Mouse (Mus musculus) forebrain, embryonic 10.5 days (tissue): ENCODE measurements at regions not wholly inside any gene's neighbourhood (a gene's known extent, or its start where the extent isn't known, plus 50 kb on each side); places are given as distances from the start of the nearest gene placed in this dataset.

ENCODE experiments used
- DNase-seq: peaks from one replicate; pipeline ENCODE4 v3.0.0-alpha.2; 2017; ENCODE audit warnings: low spot score; ENCODE audit errors: extremely low spot score
- H3K27ac ChIP-seq: fragments of 300-500 bp; sonication (generic); 2 replicates; pipeline ENCODE4 v1.5.1; 2016; ENCODE audit warnings: mild to moderate bottlenecking
- H3K27me3 ChIP-seq: fragments of 300-500 bp; sonication (generic); 2 replicates; pipeline ENCODE4 v1.6.1; 2016; ENCODE audit warnings: mild to moderate bottlenecking; ENCODE audit not compliant: poor library complexity, severe bottlenecking
- H3K36me3 ChIP-seq: fragments of 300-500 bp; sonication (generic); replicated peaks from 2 replicates; pipeline ENCODE4 v1.6.1; 2016; ENCODE audit warnings: mild to moderate bottlenecking, moderate library complexity
- H3K4me1 ChIP-seq: fragments of 300-500 bp; sonication (generic); 2 replicates; pipeline ENCODE4 v1.6.1; 2016
- H3K4me3 ChIP-seq: fragments of 300-500 bp; sonication (generic); 2 replicates; pipeline ENCODE4 v1.5.1; 2016; ENCODE audit warnings: mild to moderate bottlenecking, moderate library complexity
- H3K9me3 ChIP-seq: fragments of 300-500 bp; sonication (generic); 2 replicates; pipeline ENCODE4 v1.6.1; 2016; ENCODE audit warnings: mild to moderate bottlenecking, moderate library complexity
- WGBS: fragments of 180-500 bp; shearing (Covaris S2); methylation state at CpG from one replicate; pipeline ENCODE4 v1.1.7; 2016; 5-methylcytosine and 5-hydroxymethylcytosine counted together

DNA sequence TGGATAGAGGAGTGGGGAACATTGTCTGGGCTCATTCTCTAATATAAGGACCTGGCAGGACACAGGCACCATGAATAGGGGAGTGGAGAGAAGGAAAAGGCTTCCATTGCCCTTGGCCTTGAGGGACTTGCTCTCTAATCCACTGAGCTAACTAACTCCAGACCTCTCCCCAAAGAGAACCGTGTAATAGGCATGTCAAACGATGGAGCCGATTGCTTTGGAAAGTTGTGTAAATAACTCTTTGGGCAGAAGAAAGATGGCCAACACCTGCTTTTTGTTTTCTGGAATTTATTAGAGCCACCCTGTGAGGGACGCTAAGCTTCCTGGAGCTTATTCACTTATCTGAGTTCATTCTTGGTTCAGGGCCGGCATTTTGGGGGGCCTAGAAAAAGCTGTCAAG is 180.9 kb upstream of the Fggy start:
- no peak for DNase-seq
- WGBS, result 64% methylated on average over 5 of the region's 5 CpGs

DNA sequence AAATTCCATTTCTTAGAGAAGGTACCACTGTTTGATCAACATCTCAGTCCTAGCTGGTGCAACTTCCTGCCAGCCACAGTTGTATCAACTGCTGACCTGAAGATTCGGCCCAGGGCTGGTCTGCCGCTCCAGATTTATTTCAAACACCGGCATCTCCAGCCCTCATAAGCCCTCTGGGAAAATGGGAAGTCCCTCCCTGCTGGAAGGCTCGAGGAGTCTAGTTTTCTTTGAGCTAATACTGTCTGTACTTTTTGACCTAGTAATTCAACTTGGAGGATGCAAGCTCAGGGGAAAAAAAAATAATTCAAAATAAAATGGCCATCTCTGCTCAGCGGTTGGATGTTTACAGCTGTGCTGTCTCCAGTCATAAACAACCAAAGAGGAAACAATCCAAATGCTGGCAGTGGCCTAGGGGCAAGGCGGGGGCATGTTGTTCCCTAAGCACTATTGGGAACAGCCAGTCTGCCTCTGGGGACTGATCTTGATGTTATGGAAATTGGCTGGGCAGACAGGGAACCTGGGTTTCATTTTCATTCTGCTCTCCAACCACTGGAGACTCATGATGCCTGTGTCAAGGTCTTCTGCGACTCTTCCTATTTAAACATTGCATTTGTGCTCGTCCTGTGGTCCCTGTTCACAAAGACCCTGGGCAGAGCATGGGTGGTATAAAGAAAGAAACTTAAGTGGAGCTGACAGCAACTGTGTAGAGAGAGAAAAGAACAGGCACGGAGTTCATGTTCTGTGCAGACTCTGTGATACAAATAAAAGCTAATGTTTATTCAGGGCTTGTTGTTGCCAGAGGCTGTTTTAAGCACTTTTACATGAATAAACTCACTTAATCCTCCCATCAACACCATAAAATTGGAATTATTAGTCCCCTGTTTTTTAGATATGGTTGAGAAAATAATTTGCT is 179.8 kb upstream of the Fggy start:
- H3K27ac ChIP-seq, result no peak overlapping the region; the same call in 1 of the 2 replicates
- DNase-seq, result no peak
- 75% methylated on average over 9 of the region's 9 CpGs for WGBS
- no peaks in the 10 kb centered on the region for H3K9me3 ChIP-seq
- no peaks in the 10 kb centered on the region for H3K36me3 ChIP-seq
- peaks cover 9% of the 10 kb centered on the region for H3K4me1 ChIP-seq
- no peak overlapping the region for H3K4me3 ChIP-seq
- no peaks in the 10 kb centered on the region for H3K27me3 ChIP-seq

More for the DNA sequence above, 180.9 kb upstream of the Fggy start:
- Histone ChIP-seq H3K27ac (no peak overlapping the region), H3K36me3 (no peaks in the 10 kb centered on the region), H3K4me3 (no peak overlapping the region), H3K4me1 (peaks cover 9% of the 10 kb centered on the region), H3K27me3 (no peaks in the 10 kb centered on the region), H3K9me3 (no peaks in the 10 kb centered on the region)

DNA sequence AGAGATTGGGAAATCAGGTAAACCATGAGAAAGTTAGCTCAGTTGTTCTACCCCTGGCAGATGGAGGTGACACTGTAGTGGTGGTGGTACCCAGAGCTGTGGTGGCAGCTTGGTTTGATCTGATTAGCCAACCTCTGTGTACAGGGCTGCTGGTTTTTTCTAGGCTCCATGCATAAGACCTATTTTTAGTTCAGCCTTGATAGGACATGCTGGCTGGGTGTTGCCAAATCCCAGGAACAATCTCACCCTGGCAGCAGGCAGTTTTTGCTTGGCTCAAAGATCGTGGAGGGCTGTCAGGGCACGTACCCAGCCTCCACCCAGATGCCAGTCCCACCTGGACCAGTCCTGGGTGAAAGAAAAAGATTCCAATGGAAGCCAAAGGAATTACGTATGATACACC is 178.7 kb upstream of the Fggy start:
- peaks cover 9% of the 10 kb centered on the region for H3K4me1 ChIP-seq
- no peaks in the 10 kb centered on the region for H3K9me3 ChIP-seq
- DNase-seq, result no peak
- H3K27ac ChIP-seq, result no peak overlapping the region
- no peaks in the 10 kb centered on the region for H3K36me3 ChIP-seq
- H3K27me3 ChIP-seq, result no peaks in the 10 kb centered on the region
- 92% methylated on average over 3 of the region's 3 CpGs for WGBS
- H3K4me3 ChIP-seq, result no peak overlapping the region

DNA sequence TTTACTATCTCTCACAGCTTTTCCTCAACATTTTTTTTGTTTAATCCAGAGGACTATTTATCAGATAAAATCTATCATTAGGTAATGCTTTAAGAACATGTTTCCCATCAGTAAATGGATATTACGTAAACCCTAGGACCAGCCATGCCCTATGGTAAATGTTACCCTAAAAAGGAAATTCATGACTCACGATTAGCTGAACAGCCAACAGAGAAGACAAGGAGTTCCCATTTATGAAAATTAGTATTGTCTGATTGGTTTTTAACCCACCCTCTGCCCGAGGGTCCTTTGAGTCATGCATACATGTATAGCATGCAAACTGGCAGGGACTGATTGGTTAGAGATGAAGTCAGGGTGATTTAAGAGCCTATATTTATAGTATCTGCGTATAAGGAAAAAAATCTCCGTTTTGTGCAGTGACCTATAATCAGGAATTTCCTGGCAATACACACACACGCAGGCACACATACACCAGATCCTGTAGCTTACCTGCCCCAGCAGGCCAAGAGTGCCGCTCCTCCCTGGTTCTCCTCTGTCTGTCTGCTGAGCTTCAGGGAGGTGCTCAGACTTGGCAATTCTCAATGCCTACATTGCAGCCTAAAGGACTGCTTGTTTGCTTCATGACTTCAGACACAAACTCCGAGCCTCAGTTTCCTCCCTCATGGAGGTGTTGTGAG is 174.0 kb upstream of the Fggy start:
- Histone ChIP-seq H3K4me3 (no peak overlapping the region), H3K36me3 (no peaks in the 10 kb centered on the region), H3K27ac (no peak overlapping the region), H3K4me1 (peaks cover 6% of the 10 kb centered on the region), H3K27me3 (no peaks in the 10 kb centered on the region), H3K9me3 (no peaks in the 10 kb centered on the region)
- no peak for DNase-seq
- 89% methylated on average over 8 of the region's 8 CpGs for WGBS

DNA sequence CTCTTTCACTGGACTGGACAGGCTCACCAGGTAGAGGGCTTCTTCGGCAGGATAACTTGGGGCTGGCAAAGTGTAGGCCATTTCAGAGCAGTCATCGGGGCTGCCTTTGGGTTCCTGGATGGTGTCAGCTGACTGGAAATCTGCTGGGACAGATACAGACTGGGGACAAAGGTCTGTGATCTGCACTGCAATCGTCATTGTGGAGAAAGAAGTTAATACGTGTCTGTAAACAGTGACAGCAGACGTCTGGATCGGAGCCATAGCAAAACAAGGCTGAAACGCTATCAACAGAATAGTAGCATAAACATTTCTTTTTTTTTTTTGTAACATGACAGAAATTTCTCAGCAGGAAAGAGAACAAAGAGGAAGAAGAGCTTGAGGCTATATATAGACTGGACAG is 171.8 kb upstream of the Fggy start:
- Histone ChIP-seq H3K27ac (no peak overlapping the region), H3K4me1 (peaks cover 20% of the 10 kb centered on the region), H3K9me3 (no peaks in the 10 kb centered on the region), H3K27me3 (no peaks in the 10 kb centered on the region), H3K4me3 (no peak overlapping the region), H3K36me3 (no peaks in the 10 kb centered on the region)
- no peak for DNase-seq
- 72% methylated on average over 7 of the region's 7 CpGs for WGBS

DNA sequence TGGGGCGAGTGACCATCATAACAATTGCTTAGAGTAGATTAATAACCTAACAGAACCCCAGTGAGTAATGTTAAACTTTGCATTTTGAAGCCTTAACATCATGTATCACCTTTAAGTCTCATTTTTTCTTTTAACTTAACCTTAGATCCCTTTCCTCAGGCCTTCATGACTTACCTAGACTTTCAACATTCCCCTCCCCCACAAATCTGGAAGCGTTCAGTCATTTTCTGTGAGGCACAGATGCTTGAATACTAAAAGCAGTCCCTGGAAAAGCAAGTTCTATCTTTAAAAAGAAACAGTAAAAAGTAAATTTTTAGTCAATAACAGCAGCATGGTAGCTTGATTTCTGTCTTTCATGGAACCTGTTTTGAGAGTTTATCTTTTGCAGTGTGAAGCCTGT is 171.3 kb upstream of the Fggy start:
- DNase-seq, result no peak
- no peaks in the 10 kb centered on the region for H3K27me3 ChIP-seq
- no peaks in the 10 kb centered on the region for H3K9me3 ChIP-seq
- no peaks in the 10 kb centered on the region for H3K36me3 ChIP-seq
- 63% methylated on average over 2 of the region's 2 CpGs for WGBS
- no peak overlapping the region for H3K4me3 ChIP-seq
- H3K4me1 ChIP-seq, result peaks cover 20% of the 10 kb centered on the region
- H3K27ac ChIP-seq, result no peak overlapping the region

DNA sequence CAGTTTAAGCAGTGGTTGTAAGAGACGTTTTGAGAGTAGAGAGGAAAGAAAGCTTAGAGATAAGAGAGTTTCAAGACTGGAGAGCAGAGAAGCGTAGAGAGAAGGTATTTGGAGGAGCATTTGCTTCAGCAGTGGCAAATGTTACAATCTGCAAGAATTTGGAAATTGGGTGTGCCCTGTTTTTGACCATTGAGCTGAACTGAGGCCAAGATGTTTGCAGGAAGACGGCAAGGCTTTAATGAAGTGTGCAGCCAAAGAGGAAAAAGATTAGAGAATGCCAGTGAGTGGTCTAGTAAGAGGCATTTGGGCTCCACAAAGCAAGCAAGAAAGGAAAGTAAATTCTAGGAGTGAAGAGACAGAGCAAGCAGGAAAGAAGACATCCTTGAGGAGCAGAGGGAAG is 168.8 kb upstream of the Fggy start:
- no peaks in the 10 kb centered on the region for H3K9me3 ChIP-seq
- no peaks in the 10 kb centered on the region for H3K36me3 ChIP-seq
- no peak overlapping the region for H3K27ac ChIP-seq
- no peak for DNase-seq
- no peaks in the 10 kb centered on the region for H3K27me3 ChIP-seq
- H3K4me1 ChIP-seq, result peaks cover 20% of the 10 kb centered on the region
- no peak overlapping the region for H3K4me3 ChIP-seq
- 63% methylated on average over 3 of the region's 3 CpGs for WGBS

DNA sequence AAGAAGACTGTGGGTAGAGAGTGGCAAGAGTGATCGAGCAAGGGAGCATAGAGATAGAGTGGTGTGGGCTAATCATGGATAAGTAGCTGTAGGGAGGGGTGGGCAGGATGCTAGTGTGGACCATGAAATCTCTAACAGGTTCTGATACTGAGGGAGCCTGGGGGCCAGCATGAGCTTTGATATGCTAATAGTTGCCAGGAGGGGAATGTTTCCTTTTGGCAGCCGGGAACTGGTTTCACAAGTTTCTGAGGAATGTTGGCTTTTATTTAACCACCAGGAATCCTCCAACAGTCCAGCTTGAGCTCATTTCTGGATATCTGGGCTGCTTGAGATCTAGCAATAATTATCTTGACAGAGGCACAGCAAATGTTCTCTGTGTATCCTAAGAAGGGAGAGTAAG is 167.7 kb upstream of the Fggy start:
- Histone ChIP-seq H3K27ac (no peak overlapping the region), H3K4me1 (peaks cover 20% of the 10 kb centered on the region), H3K9me3 (no peaks in the 10 kb centered on the region), H3K27me3 (no peaks in the 10 kb centered on the region), H3K36me3 (no peaks in the 10 kb centered on the region), H3K4me3 (no peak overlapping the region)
- WGBS, result 51% methylated on average over 2 of the region's 2 CpGs
- DNase-seq, result no peak

DNA sequence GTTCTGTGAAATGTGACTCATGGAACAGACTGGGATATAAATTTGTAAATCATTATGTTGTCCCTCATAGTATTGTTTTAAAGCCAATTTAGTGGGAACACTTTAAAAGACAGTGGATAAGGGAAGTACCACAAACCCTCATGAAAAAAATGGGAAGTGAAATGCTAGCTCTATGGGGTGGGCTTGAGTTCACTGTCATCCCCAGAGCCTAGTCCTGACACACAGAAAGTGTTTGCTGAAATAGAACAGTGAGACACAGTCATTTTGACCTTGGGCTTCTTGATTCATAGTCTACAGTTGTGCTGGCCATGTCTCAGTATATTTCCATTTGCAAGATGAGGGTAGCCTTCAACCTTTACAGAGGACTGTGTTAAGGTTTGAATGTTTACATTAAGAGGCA is 166.8 kb upstream of the Fggy start:
- Histone ChIP-seq H3K4me3 (no peak overlapping the region), H3K4me1 (peaks cover 20% of the 10 kb centered on the region), H3K36me3 (no peaks in the 10 kb centered on the region), H3K27me3 (no peaks in the 10 kb centered on the region), H3K9me3 (no peaks in the 10 kb centered on the region), H3K27ac (no peak overlapping the region)
- DNase-seq, result no peak

DNA sequence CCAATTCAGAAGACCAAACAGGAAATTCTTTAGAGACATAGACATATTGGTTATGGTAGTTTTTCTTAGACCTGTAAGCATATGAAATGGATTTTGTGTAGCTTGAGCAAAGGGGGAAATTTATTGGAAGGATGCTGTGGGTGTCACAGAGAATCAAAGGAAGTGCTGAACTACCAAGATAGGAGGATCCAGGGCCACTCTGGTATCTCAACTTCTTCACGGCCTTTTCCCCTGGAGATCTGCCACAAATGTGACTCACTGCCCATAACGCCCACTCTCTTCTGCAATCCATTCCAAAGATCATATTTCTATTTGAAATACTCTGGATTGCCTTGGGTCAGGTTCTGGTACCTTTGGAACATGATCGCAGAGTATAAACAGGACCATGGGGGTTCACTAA is 161.6 kb upstream of the Fggy start:
- Histone ChIP-seq H3K4me3 (no peak overlapping the region), H3K9me3 (no peaks in the 10 kb centered on the region), H3K27me3 (no peaks in the 10 kb centered on the region), H3K36me3 (no peaks in the 10 kb centered on the region), H3K4me1 (no peaks in the 10 kb centered on the region), H3K27ac (no peak overlapping the region)
- 90% methylated on average over 3 of the region's 3 CpGs for WGBS
- DNase-seq, result no peak

DNA sequence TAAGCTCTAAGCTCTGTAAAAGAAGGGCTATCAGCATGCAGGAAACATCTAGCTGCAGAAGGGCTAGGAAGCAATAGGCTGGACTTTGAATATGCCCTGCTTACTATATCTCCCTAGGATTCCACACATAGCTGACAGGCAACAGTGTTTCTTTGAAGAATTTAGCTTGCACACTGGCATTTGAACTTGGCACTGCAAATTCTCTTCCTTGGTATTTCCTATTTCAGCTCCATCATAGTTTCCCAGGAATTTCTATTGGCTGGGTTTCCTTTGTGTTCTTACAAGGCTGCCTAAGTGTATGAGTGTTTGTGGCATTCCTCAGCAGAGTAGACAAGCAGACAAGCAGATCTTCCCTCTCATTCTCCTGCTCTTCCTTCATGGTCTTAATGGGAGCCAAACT is 159.0 kb upstream of the Fggy start:
- Histone ChIP-seq H3K36me3 (no peaks in the 10 kb centered on the region), H3K4me1 (no peaks in the 10 kb centered on the region), H3K27me3 (no peaks in the 10 kb centered on the region), H3K27ac (no peak overlapping the region), H3K9me3 (no peaks in the 10 kb centered on the region), H3K4me3 (no peak overlapping the region)
- no peak for DNase-seq

DNA sequence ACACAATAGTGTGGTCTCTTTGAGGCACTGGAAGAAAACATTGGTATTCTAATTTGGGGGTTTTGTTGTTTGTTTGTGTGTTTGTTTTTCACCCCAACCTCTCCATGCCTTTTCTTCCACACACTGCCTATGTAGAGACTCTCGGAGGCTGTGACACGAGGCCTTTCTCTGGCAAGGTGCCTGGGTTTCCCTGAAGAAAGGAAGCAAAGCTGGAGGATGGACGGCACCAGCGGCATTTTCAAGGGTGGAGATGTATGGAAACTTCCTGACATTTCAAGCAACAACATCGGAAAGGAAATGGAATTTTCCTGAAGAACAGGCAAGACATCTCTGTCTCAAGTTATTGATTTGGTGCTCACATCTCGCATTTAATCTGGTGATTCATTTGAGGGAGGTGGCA is 155.0 kb upstream of the Fggy start:
- Histone ChIP-seq H3K9me3 (no peaks in the 10 kb centered on the region), H3K4me3 (no peak overlapping the region), H3K4me1 (no peaks in the 10 kb centered on the region), H3K27me3 (no peaks in the 10 kb centered on the region), H3K27ac (no peak overlapping the region), H3K36me3 (no peaks in the 10 kb centered on the region)
- WGBS, result 88% methylated on average over 6 of the region's 6 CpGs
- DNase-seq, result no peak

DNA sequence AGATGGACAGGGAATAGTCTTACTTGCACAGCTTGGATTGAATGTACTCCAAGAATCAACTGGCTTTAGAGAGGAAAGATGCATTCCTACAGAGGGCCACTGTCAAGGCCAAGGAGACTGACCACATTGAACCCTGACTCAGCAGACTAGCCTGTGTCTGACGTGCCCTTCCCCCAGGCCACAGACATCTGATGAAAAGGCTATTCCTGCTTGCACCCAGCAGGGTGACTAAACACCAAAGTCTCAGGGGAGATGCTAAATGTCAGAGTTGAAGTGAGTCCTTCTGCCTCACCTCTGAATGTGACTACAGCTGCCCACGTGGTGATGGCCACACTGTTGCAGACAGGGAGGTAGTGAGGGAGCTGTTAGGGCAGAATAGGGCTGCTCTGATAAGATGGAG is 140.2 kb upstream of the Fggy start:
- Histone ChIP-seq H3K36me3 (no peaks in the 10 kb centered on the region), H3K4me1 (no peaks in the 10 kb centered on the region), H3K27me3 (no peaks in the 10 kb centered on the region), H3K27ac (no peak overlapping the region), H3K9me3 (no peaks in the 10 kb centered on the region), H3K4me3 (no peak overlapping the region)
- no peak for DNase-seq
- WGBS, result 56% methylated on average over 2 of the region's 2 CpGs
